11 mouse cellular contexts compared by ENCODE assay signal in genomic region chr4:49480104-49480760, GRCm38 (mm10). TPM values are rescaled to one million over a fixed set of nuclear protein-coding genes. Genes with fewer than 3 reads are reported as not detected.
DNase-seq lines count a peak whose midpoint lies in the region; ATAC-seq and TF ChIP-seq lines count a peak whose summit lies in the region.
"Had no signal": no experiment of that assay in that cellular context is flagged by ENCODE, and none has a peak within 500 bp of the region (broad histone marks: within the 10 kb centered on the region; RNA-seq: fewer than 3 reads in every experiment).

No protein-coding gene starts in this region.

- 26% methylated on average over 21 of the region's 21 CpGs for WGBS in forebrain, embryonic 14.5 days
- WGBS in forebrain, embryonic 11.5 days, result 28% methylated on average over 21 of the region's 21 CpGs
- 23% methylated on average over 21 of the region's 21 CpGs for WGBS in kidney, adult 2 months
- WGBS in liver, embryonic 16.5 days (ENCODE audit: insufficient replicate concordance), result 39% methylated on average over 21 of the region's 21 CpGs

- peak; percentile 8 for DNase-seq in forebrain, embryonic 14.5 days (ENCODE audit: low spot score)
- DNase-seq in forebrain, embryonic 11.5 days (ENCODE audit: low spot score), result no peak
- DNase-seq in R1 (ENCODE audit: low read depth, low spot score), result peak; percentile 18
- peak; percentile 64 for DNase-seq in kidney, adult 2 months
- no peak for DNase-seq in adrenal gland, postnatal 4 days (ENCODE audit: low spot score in 2 of 2)
- no peak for DNase-seq in layer of hippocampus, adult 9-10 months (ENCODE audit: low spot score)
- no peak for DNase-seq in testis, postnatal 10 days (ENCODE audit: low spot score)

- H3K9ac ChIP-seq in forebrain, embryonic 14.5 days (ENCODE audit: low read length), result no peak overlapping the region
- H3K9ac ChIP-seq in forebrain, embryonic 11.5 days (ENCODE audit: low read length), result no peak overlapping the region
- peak overlapping the region; percentile 24 for H3K9ac ChIP-seq in liver, embryonic 16.5 days (ENCODE audit: low read depth, low read length)

- no peak overlapping the region for H3K4me2 ChIP-seq in forebrain, embryonic 14.5 days (ENCODE audit: low read length)
- H3K4me2 ChIP-seq in forebrain, embryonic 11.5 days (ENCODE audit: low read depth, low read length, severe bottlenecking), result no peak overlapping the region
- H3K4me2 ChIP-seq in liver, embryonic 16.5 days (ENCODE audit: low read depth, low read length), result peak overlapping the region; percentile 30; the same call in 1 of the 2 replicates

- H3K4me1 ChIP-seq in forebrain, embryonic 14.5 days (ENCODE audit: control insufficient read depth, insufficient read depth, low read length), result no peaks in the 10 kb centered on the region
- no peaks in the 10 kb centered on the region; the same call in 1 of the 2 replicates for H3K4me1 ChIP-seq in forebrain, embryonic 11.5 days (replicated peaks; ENCODE audit: control insufficient read depth, insufficient read depth, low read length)
- 0 out of 2 replicates have a peak, but pooled peaks cover 3% of the 10 kb centered on the region for H3K4me1 ChIP-seq in kidney, adult 2 months (ENCODE audit: control insufficient read depth, insufficient read depth, low read length)
- peaks cover 26% of the 10 kb centered on the region for H3K4me1 ChIP-seq in liver, embryonic 16.5 days (ENCODE audit: control insufficient read depth, low read depth, low read length)

- H3K27ac ChIP-seq in forebrain, embryonic 14.5 days (ENCODE audit: low read depth, low read length), result no peak overlapping the region
- H3K27ac ChIP-seq in forebrain, embryonic 11.5 days (ENCODE audit: low read depth, low read length), result no peak overlapping the region
- H3K27ac ChIP-seq in kidney, adult 2 months (ENCODE audit: insufficient read depth, low read depth, low read length), result peak overlapping the region; percentile 41; the same call in 1 of the 2 replicates
- peak overlapping the region; percentile 54 for H3K27ac ChIP-seq in liver, embryonic 16.5 days (ENCODE audit: low read length)

- H3K27me3 ChIP-seq in forebrain, embryonic 14.5 days (replicated peaks; ENCODE audit: control insufficient read depth, insufficient read depth, low read length), result no peaks in the 10 kb centered on the region
- H3K27me3 ChIP-seq in forebrain, embryonic 11.5 days (ENCODE audit: control insufficient read depth, insufficient read depth, low read length), result no peaks in the 10 kb centered on the region
- H3K27me3 ChIP-seq in kidney, adult 2 months (replicated peaks; ENCODE audit: control insufficient read depth, insufficient read depth, low read length), result no peaks in the 10 kb centered on the region
- H3K27me3 ChIP-seq in liver, embryonic 16.5 days (ENCODE audit: control insufficient read depth, insufficient read depth, low read depth, low read length), result no peaks in the 10 kb centered on the region

- no peak for ATAC-seq in forebrain, embryonic 14.5 days
- no peak; the same call in 1 of the 2 replicates for ATAC-seq in forebrain, embryonic 11.5 days (replicated peaks; ENCODE audit: low FRiP score)
- ATAC-seq in liver, embryonic 16.5 days (ENCODE audit: low read depth), result no peak

- no peak for TF ChIP-seq POLR2A in kidney, adult 2 months (IDR thresholded peaks at IDR 0.05; ENCODE audit: low read depth, low read length)

- no peaks in the 10 kb centered on the region for H3K9me3 ChIP-seq in forebrain, embryonic 14.5 days (replicated peaks; ENCODE audit: control insufficient read depth, low read length)
- H3K9me3 ChIP-seq in forebrain, embryonic 11.5 days (ENCODE audit: control insufficient read depth, low read length), result no peaks in the 10 kb centered on the region
- no peaks in the 10 kb centered on the region for H3K9me3 ChIP-seq in liver, embryonic 16.5 days (replicated peaks; ENCODE audit: control insufficient read depth, low read length)

- no peaks in the 10 kb centered on the region for H3K36me3 ChIP-seq in forebrain, embryonic 14.5 days (ENCODE audit: control insufficient read depth, insufficient read depth, low read length)
- no peaks in the 10 kb centered on the region for H3K36me3 ChIP-seq in forebrain, embryonic 11.5 days (ENCODE audit: control insufficient read depth, insufficient read depth, low read length)
- no peaks in the 10 kb centered on the region for H3K36me3 ChIP-seq in kidney, adult 2 months (ENCODE audit: control insufficient read depth, insufficient read depth, low read length)
- no peaks in the 10 kb centered on the region for H3K36me3 ChIP-seq in liver, embryonic 16.5 days (ENCODE audit: control insufficient read depth, insufficient read depth)

- no peak for TF ChIP-seq CTCF in kidney, adult 2 months (conservative IDR thresholded peaks at IDR 0.05; ENCODE audit: insufficient read depth, insufficient read length, low read depth, low read length)

- no peak overlapping the region for H3K4me3 ChIP-seq in forebrain, embryonic 14.5 days (ENCODE audit: low read depth, low read length)
- H3K4me3 ChIP-seq in forebrain, embryonic 11.5 days (ENCODE audit: low read depth, low read length), result no peak overlapping the region
- no peak overlapping the region for H3K4me3 ChIP-seq in kidney, adult 2 months (ENCODE audit: insufficient read depth, low read depth, low read length)
- H3K4me3 ChIP-seq in liver, embryonic 16.5 days (ENCODE audit: low read depth, low read length), result peak overlapping the region; percentile 16
- H3K4me3 ChIP-seq: myocyte had no signal

RNA-seq across cellular contexts. Expression of gene Acnat1, which starts 6.5 kb away (rescaled TPM):
- not detected in 2 replicates for polyA plus RNA-seq in forebrain, embryonic 14.5 days (2014; fragmentation: Nextera tagmentation; extraction: Ambion mirVana)
- not detected in 2 replicates for polyA plus RNA-seq in forebrain, embryonic 11.5 days (2014; fragmentation: Nextera tagmentation; extraction: Ambion mirVana)
- polyA plus RNA-seq in kidney, adult 2 months (2012; rRNA removed), result 41.7 and 46.9 TPM in 2 replicates
- 0.86 and 1.1 TPM in 2 replicates for polyA plus RNA-seq in liver, embryonic 16.5 days (2015; fragmentation: Nextera tagmentation; extraction: Ambion mirVana)
- total RNA-seq in adrenal gland, postnatal 4 days (2021), result 1 to 10 TPM; 3.8 to 5.8 TPM
- polyA plus RNA-seq: C2C12; myocyte; testis, adult 2 months had no signal

RNA-seq across cellular contexts. Expression of gene Baat, which starts 26.1 kb away (rescaled TPM):
- not detected in 2 replicates for polyA plus RNA-seq in forebrain, embryonic 14.5 days (2014; fragmentation: Nextera tagmentation; extraction: Ambion mirVana)
- polyA plus RNA-seq in forebrain, embryonic 11.5 days (2014; fragmentation: Nextera tagmentation; extraction: Ambion mirVana), result 0.21 and 0.35 TPM in 2 replicates
- polyA plus RNA-seq in kidney, adult 2 months (2012; rRNA removed), result 4.4 and 5.7 TPM in 2 replicates
- 2.9 and 3.3 TPM in 2 replicates for polyA plus RNA-seq in liver, embryonic 16.5 days (2015; fragmentation: Nextera tagmentation; extraction: Ambion mirVana)
- total RNA-seq in adrenal gland, postnatal 4 days (2021), result 1 to 10 TPM in 1 of 2 experiments, under 1 TPM in 1; 0.50 to 2.0 TPM
- polyA plus RNA-seq: myocyte; testis, adult 2 months had no signal

RNA-seq across cellular contexts. Expression of gene Mrpl50, which starts 40.7 kb away (rescaled TPM):
- 81.0 and 91.9 TPM in 2 replicates for polyA plus RNA-seq in forebrain, embryonic 14.5 days (2014; fragmentation: Nextera tagmentation; extraction: Ambion mirVana)
- polyA plus RNA-seq in forebrain, embryonic 11.5 days (2014; fragmentation: Nextera tagmentation; extraction: Ambion mirVana), result 91.2 and 96.8 TPM in 2 replicates
- 14.7 and 21.2 TPM in 2 replicates for polyA plus RNA-seq in kidney, adult 2 months (2012; rRNA removed)
- polyA plus RNA-seq in liver, embryonic 16.5 days (2015; fragmentation: Nextera tagmentation; extraction: Ambion mirVana), result 54.4 and 56.9 TPM in 2 replicates
- total RNA-seq in adrenal gland, postnatal 4 days (2021), result 10 to 100 TPM; 47.8 to 48.6 TPM

RNA-seq across cellular contexts. Expression of gene Zfp189, which starts 40.7 kb away (rescaled TPM):
- polyA plus RNA-seq in forebrain, embryonic 14.5 days (2014; fragmentation: Nextera tagmentation; extraction: Ambion mirVana), result 14.4 and 18.3 TPM in 2 replicates
- 13.2 and 14.5 TPM in 2 replicates for polyA plus RNA-seq in forebrain, embryonic 11.5 days (2014; fragmentation: Nextera tagmentation; extraction: Ambion mirVana)
- 2.0 and 2.5 TPM in 2 replicates for polyA plus RNA-seq in kidney, adult 2 months (2012; rRNA removed)
- polyA plus RNA-seq in liver, embryonic 16.5 days (2015; fragmentation: Nextera tagmentation; extraction: Ambion mirVana), result 3.5 and 3.8 TPM in 2 replicates
- total RNA-seq in adrenal gland, postnatal 4 days (2021), result 1 to 10 TPM; 8.9 to 9.4 TPM

Comparison
In these comparisons a context has a peak if more than half of its experiments do, and no peak if none do; other contexts are left out.
1. DNase-seq: peak in forebrain, embryonic 14.5 days (single experiment), R1 (single experiment) and kidney, adult 2 months (single experiment); none in forebrain, embryonic 11.5 days (single experiment), adrenal gland, postnatal 4 days (0 of 2), layer of hippocampus, adult 9-10 months (single experiment) and testis, postnatal 10 days (single experiment).
2. H3K27ac ChIP-seq: peak in kidney, adult 2 months (single experiment) and liver, embryonic 16.5 days (single experiment); none in forebrain, embryonic 14.5 days (single experiment) and forebrain, embryonic 11.5 days (single experiment).
3. RNA of gene Acnat1, which starts 6.5 kb away (polyA plus RNA-seq): 41.7 to 46.9 TPM in kidney, adult 2 months; 0.86 to 1.1 TPM in liver, embryonic 16.5 days, not detected in forebrain, embryonic 11.5 days and not detected in forebrain, embryonic 14.5 days; every median in the first group is over 10 times any median in the second.